Mouse (Mus musculus) granulocyte monocyte progenitor cell, adult 5-6 weeks (primary cell): Measurements from ENCODE around the gene Pprc1. TPM values are rescaled to one million over a fixed set of nuclear protein-coding genes. Genes with fewer than 3 reads are reported as not detected.

ENCODE experiments used
- ATAC-seq: replicated peaks from 2 replicates; pipeline ENCODE4 v1.8.0; 2016; ENCODE audit warnings: mild to moderate bottlenecking, moderate TSS enrichment, inconsistent platforms; ENCODE audit not compliant: poor library complexity, severe bottlenecking
- total RNA-seq, 2 experiments: library from RNA; stranded (forward) in 1 of 2; stranded (reverse) in 1 of 2; fragments of 200-712, 200-1000 nt in 1 of 2; fragments of >200 nt in 1 of 2; fragmentation: Nextera tagmentation in 1 of 2; gene quantifications; 2 replicates each; pipeline ENCODE4 v1.2.3; 2014 to 2017

The Pprc1 gene
- total RNA-seq, 2 experiments from 2014 or later = 17.8 to 89.1 TPM

DNA sequence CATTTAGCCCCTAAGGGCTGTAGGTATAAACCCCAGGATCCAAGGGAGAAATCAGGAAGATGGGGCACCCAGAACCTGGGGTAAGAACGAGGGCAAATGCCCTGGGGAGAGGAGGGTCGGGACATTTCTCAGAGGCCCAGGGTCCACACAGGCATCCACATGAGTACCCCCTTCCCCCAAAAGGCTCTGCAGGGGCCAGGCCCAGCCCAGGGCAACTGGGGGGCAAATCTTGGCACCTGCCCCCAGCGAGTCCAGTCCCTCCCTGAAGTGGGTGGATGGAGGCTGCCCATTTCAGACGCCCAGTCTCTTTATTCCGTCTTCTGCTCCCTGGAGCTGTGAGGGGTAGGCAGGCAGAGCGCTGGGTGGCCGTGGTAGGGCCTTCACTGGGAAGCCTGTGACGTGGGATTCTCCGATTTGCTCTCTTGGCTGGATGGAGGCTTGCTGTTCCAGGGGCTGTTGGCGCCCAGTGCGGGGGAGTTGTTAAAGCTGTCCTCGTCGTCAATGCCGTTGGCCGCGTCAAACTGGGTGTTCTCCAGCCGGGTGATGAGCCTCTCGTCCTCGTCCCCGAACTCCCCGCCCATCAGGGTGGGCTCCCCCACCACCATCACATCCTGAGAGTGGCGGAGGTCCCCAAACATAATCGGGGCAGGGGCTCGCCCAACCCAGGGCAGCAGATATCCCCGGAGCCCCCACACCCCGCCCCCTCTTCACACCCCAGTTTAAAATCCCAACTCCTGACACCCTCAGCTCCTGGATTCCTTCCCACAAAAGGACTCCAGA, 11.8 kb upstream of the Pprc1 start:
- no peak for ATAC-seq

DNA sequence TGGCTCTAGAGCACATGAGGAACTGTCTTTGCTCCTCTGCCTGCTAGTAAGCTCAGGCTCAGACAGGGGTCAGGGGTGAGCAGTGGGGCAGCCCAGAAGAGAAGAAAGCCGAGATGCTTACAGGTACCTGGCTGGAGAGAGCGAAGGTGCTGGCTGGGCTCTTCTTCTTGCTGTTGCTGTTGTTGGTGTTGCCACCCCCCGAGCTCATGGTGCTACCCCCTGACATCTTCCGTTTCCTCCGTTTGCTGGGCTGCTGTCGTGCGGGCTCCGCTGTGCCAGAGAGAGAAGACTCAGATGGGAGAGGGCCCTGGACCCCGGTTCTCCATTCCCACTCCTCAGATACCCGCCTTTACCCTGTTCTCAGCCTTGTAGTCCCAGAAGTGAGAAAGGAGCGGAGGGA, 10.8 kb upstream of the Pprc1 start:
- ATAC-seq = no peak

DNA sequence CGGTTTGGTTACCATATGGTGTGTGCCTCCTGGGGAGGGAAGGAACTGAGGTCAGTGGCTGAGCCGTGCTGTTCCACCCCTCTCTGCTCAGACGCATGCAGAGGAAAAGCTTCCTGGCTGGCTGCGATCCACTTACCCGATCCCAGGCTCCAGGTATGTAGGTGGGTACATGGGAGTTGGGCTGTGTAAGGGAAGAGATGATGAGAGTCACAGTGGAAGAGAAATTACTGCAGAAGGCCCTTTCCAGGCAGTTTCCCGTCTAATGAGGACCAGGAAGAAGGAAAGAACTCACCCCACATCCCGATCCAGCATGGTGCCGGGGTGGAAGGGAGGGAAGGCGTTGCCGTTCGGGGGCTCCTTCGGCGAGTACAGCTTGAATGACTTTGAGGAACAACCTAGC, 8.7 kb upstream of the Pprc1 start:
- ATAC-seq = no peak

DNA sequence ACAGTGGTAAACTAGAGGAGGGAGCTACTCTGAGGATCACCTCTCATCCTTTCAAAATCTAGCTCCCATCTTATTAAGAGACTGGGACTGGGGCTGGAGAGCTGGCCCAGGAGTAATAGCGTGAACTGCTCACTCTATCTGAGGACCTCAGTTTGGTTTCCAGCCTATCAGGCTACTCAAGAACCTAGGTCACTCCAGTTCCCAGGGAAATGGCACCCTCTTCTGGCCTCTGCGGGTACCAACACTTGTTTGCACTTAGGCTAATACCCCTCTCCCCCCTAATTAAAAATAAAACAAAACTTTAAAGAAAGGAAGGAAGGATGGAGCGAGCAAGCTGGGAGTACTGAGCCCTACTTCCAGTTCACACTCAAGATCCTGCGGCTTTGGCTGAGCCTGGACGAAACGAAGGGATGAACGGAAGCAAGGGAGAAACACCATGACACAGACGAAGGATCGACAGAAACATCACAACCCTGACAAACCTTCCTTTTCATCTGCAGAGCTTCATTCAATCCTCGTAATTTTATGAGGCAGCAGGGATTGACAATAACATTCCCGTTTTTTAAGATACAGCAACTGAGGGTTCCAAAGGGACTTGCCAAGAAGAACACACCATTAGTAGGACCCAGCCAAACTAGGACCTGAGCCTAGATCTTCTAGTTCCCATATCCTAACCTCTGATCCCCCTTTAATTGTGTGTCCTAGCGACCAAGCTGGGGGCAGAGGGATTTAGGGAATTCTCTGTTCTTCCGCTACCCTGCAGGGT, 8.0 kb upstream of the Pprc1 start:
- ATAC-seq = no peak

DNA sequence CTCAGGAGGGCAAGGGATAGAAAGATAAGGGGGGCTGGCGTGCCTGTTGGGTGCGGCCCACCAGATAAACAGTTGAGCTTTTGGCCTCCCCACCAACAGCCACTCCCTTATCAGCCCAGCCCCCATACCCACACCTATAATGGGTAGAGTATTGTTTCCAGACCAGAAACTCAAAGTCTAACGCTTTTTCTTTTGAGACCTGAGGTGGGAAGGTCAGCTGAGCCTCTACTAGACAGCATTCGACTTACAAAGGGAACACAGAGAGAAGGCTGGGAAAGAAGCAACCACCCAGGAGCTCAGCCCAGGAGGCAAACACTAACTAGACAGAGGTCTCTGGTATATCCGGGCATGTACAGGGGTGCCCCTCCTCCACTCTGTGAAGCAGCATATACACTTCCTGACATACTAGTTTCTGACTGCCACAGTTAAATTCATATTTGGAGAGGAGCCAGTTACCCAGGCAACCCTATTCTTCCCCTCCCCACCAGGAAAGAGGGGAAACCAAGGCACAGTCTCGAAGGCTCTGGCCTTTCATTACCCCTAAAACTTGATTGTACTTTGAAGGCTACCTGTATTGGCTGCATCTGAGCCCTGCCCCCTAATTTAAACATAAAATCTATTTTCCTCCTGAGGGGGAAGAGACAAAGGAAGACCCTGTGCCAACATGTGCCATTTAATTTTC, 7.3 kb upstream of the Pprc1 start:
- no peak for ATAC-seq

DNA sequence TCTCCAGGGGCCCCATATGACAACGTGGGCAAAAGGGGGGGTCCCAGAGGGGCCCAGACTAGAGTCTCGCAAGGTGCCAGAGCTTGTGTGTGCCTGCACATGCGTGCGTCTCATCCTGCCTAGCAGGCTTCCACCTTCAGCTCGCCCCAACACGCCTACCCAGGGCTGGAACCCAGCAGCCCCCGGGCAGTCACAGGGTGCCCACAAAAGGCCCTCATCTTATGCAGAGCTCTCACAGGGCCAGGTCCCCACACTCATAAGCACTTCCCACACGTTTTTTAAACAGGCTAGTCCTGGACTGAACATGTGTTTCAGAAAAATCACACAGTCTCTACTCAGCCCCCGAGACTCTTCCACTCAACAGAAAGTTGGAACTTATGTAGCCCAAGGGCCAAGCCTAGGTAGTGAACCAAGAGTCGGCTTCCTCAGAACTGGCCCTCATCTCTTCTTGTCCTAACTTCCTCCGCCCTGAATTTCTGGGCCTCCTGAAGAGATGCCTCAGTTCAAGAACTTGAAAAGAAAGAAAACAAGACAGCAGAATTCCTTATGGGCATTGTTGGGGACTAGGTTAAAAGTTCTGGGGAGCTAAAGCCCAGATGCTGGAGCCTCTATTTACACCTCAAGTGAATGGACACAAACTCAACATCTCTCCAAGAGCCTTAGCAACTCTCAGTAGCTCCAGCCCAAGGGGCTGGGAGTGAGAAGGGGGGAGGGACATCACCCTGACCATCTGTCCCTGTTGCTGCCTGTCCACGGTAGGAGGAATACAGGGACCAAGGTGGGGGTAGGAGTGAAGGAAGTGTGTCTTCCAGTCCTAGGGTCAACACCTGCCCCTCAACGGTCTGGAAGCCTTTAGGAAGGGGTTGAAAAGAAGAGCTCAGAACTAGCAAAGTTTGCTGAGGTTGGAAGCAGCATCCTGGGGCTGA, 6.5 kb upstream of the Pprc1 start:
- no peak for ATAC-seq

DNA sequence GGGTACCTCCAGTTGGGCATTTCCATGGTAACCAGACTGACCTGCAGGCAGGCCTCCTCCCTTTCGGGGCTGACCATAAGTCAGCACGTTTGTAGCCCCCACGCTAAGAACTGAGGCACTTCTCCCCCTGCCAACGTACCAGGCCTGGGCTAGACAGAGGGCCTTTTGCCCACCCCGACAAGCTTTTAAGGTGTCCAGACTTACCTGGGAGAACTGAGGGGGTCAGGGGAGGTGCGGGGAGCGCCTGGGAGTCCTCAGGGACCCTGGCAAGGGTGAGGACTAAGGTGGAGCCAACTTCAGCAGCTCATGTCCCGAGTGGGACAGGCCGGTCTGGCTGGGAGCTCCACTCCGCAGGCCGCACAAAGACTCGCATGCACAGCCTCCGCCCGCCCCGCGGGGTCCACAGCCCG, 5.8 kb upstream of the Pprc1 start:
- ATAC-seq = no peak

DNA sequence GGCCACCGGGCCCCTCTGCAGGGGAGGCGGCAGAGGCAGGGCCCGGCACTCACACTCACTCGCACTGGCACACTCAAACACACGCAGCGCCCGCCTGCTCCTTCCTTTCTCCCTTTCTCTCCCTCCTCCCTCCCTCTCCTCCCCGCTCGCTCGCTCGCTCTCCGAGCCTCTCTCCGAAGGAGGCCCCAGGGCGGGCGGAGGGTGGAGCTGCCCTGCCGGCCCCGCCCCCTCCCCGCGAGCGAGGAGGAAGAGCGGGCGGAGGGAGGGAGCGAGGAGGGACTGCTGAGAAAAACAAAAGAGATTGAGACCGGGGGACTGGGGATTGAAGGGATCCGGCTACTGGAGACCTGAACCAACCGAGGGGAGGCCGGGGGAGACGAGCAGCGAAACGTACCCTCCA, 5.2 kb upstream of the Pprc1 start:
- ATAC-seq = peak; percentile 89

DNA sequence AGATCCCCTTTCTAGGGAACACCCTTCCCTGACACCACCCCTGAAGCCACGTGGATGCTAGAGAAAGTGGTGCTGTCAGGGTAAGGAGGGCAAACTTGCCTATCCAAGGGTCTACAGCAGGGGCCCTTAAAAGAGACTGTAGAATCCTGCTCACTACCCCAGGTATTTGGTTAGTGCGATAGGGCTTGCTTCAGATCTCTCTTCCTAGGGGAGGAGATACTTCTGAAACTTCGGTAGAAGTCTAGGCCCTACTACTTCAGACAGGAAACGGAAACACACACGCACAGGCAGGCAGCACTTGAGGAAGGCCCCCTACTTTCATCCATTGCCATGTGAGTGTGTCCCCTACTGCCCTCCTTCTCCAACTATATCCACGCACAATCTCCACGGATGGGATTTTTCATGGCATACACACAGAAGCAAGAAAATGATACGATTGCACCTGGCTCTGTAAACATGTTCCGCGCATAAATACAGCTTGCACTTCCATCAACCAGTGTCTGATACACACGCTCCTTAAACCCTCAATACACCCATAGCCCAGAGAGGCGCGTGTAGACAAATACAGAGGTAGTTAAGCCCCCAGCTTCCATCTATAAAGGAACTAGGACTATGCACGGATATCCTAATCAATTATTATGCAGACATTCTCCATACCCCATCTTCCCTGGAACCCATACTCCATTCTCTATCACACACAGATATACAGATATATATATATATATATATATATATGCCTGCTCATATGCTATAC, 4.4 kb upstream of the Pprc1 start:
- ATAC-seq = no peak

DNA sequence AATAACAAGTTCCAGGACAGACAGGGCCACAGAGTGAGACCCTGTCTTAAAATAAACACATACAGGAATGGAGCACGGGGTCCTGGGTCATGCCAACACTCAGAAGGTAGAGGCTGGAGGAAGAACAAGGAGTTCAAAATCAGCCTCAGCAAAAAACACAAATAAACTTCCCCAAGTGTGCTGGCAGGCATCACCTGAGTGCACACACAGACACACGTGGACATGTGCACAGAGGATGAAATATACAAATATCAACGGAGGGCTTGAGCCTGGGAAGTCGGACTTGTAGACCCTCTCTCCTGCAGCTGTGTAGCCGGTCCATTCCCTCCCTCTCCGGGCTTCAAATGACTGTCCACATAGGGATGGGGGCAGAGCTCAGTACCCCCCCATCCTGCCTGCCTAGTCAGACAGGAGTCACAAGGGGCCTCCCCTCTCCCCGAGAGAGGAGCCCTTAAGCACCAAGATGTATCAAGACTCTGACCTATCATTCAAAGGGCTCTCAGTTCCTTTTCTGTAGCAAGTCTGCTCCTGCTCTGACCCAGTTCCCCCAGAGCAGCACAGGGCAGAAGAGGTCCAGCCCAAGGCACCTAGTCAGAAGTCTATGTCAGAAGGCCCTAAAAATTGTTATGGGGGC, 3.3 kb upstream of the Pprc1 start:
- 0 out of 2 replicates have a peak, but pooled peaks have one; percentile 4 for ATAC-seq

DNA sequence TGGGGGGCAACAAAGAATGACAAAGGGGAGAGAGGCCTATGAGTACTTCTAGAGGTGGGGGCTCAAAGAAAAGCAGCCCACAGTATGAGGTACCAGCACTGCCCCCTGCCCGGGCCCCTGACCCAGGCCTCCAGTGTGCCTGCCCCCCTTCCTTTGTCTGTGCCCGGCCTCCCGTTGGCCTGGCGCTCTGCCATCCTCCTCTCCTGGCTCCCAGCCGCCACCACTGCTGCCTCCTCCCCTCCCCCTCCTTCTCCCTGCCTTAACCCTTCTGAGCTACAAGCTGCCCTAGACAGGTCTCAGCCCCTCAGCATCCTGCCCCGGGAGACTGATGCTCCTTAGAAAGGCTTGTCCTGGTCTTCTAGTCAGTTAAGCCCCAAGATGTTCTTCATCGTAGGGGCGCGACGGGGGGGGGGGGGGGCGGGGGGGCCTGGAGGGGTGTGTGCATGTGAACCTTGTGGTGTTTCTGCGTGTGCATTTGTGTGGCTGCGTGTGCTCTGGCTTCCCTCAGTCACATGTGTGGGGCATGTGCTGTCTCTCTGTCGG, 2.7 kb upstream of the Pprc1 start:
- no peak for ATAC-seq

DNA sequence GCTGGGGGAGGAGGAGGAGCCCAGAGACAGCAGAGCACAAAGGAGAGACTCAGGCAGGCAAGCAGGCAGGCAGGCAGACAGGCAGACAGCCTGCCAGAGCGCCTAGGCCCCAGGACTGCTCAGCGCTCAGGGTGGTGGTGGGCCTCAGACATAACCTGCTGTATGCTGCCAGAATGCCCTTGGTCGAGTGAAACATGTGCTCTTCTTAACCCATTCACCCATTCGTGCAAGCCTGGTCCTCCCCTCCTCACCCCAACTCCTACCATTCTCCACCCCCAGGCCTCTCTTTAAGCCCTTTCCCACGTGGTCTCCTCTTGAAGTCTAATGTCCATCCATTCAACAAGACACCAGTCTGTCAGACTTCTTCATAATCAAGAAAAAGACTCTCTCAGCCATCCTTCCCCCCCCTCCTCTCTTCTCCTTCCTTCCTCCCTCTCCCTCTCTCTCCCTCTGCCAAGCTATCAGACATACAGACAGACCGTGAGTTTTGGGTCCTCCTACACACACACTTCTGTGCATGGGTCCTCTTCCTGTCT, 2.1 kb upstream of the Pprc1 start:
- ATAC-seq = no peak

DNA sequence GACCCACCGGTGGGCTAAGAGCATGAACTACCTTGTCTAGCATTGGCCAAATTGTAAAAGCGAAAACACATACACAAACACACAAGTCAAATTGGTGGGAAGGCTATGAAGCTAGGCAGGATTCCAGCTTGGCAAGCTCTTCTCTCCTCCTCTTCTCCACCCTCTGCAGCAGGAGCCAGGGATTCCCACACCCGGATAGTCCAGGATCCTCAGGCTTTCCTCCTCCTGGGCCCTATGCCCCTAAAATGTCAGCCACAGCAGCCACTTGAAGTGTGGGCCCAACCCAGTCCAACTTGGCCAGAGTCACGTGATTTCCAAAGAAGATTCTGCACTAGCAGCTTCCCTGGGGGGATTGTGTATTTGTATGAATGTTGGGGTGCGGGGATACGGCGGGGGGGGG, 1.3 kb upstream of the Pprc1 start:
- no peak for ATAC-seq

DNA sequence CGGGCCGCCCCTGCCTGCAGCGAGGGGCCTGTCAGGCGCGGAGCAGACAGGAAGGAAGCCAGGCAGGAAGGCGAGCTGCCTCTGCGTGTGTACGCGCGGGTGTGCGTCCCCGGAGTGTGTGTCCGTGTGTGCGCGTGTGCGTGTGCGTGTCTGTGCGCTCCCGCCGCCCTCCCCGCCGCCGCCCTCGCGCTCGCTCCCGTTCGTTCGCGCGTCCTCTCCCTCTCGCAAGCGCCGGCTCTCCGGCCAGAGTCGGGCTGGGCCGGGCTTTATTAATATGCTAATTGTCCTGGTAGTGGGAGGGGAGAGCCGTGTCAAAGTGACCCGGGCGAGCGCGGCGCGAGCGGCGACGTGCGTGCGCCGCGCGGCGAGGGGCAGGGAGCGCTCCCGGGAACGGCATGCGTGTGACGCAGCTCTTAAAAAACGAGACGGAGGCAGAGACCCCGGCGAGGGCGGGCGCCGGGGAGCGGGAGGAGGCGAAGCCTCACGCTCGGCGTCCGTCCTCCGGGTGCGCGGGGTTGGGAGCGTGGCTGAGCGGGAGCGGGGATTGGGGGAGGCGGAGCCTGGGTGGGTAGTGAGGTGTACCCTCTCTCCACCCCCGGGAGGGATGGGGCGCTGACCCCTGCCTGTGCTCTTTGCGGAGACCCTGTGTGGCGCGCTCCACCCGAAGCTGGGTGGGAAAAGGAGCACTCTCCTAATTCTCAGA, 458 bp downstream of the Pprc1 start, which contains the start of gene Ldb1:
Gene Ldb1 (minus strand): TSS at position 222 of the 703 bp plus-strand sequence.
- peak; percentile 65 for ATAC-seq

DNA sequence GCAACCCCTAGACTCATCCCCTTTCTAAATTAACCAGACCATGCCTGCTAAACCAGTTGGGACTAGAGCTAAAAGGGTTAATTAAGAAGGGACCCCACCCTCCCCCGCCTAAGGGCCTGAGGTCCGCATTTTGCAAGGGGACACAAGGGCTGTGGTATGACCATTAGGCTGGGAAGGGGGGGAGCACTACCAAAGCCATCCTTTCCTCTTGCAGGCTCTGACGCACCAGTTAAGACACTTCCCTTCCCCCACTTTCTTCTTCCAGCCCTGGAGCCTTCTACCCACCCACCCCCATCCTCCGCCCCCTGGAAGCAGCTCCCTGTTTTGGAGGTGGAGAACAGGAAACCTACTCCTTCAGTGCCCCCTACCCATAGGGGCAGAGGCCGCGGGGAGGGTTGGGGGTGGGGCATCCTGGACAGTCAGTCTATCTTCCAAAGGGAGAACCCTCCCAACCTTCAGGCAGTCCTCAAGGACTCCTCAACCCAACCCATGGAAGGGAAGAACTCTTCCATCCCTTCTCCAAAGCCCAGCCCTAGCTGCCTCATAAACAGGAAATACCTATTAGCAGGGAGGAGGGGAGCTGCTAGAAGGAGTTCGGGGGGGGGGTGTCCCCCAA, 1.1 kb downstream of the Pprc1 start:
- ATAC-seq = peak; percentile 23

DNA sequence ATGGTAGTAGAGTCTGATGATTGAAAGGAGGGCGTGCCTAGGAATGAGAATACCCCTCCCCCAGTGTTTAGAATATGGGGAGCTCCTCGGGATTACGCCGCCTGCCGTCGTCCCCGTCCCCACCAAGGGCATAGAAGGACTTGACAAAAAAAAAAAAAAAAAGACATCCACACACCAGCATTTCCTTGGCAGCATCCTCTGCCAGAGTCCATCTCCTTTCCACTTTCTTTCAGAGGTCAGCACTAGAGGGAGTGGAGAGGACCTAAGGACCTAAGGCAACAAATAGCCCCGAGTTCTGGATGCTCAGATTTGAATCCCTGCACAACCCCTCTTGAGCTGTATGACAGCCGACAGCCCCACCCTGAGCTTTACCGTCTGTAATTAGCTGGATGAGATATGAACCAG, 1.9 kb downstream of the Pprc1 start:
- ATAC-seq = no peak

DNA sequence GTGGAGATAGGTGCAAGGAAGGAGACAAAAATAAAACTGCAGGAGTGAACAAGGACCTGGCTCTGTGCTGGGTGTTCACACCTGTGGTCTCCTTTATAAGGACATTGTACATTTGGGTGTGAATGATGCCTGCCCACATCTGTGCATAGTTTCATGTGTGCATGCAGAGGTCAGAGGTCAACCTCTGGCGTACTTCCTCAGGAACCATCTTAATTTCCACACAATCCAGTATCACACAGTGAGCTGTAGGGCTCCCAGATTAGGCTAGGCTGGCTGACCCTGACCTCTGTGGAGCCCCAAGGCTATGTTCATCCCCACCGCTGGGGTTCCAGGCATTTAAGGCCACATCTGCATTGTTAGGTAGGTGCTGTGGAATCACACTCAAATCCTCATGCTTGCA, 2.7 kb downstream of the Pprc1 start:
- no peak for ATAC-seq
